Mouse (Mus musculus) embryonic fibroblast, embryonic 13.5 days (primary cell): ENCODE measurements around the gene Tmem26. TPM values are rescaled to one million over a fixed set of nuclear protein-coding genes. Genes with fewer than 3 reads are reported as not detected.

ENCODE experiments used
- H3K27ac ChIP-seq: 2 replicates; pipeline ENCODE4 v1.5.1; 2012; ENCODE audit warnings: low read length, control low read depth, inconsistent platforms; ENCODE audit not compliant: insufficient read depth
- H3K4me1 ChIP-seq: 2 replicates; pipeline ENCODE4 v1.6.1; 2011; ENCODE audit warnings: low read length; ENCODE audit not compliant: control insufficient read depth, insufficient read depth
- H3K4me3 ChIP-seq: 2 replicates; pipeline ENCODE4 v1.5.1; 2011; ENCODE audit warnings: mild to moderate bottlenecking, control low read depth, low read length; ENCODE audit not compliant: insufficient read depth
- CTCF ChIP-seq: IDR thresholded peaks from 2 replicates; pipeline ENCODE4 v1.5.1; 2011; ENCODE audit warnings: mild to moderate bottlenecking, control low read depth, low read length, moderate library complexity, borderline replicate concordance; ENCODE audit not compliant: insufficient read depth
- POLR2A ChIP-seq: IDR thresholded peaks from 2 replicates; pipeline ENCODE4 v1.6.1; 2011; ENCODE audit warnings: low read depth, mild to moderate bottlenecking, control low read depth, low read length, moderate library complexity
- polyA plus RNA-seq: library from polyadenylated mRNA; stranded (reverse); fragments of >200 nt; gene quantifications from 2 replicates; pipeline ENCODE4 v1.2.4, GENCODE M21; 2011; ENCODE audit warnings: low read depth; ENCODE audit not compliant: missing spikeins, insufficient read length

Tmem26 gene
- polyA plus RNA-seq, 1 experiment, result 24.3 TPM

DNA sequence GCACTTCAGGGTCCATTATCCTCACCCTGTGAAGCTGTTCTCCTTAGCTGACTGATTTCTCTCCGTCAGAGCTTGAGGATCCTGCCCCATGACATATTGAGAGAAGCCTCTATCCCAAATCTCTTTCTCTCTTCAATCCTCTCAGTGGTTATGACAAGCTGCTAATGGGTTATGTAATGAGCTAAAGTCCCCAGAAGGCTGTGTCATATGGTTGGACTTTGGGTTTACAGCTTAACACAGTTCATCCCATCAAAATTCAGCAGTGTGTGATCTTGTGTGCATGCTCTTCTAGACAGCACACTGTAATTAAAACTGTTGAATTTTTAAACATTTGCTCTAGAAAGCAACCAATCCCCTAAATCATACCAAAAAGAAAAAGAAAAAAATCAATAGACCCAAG is 82.9 kb downstream of the Tmem26 start:
- TF ChIP-seq POLR2A (no peak), CTCF (no peak)
- Histone ChIP-seq H3K4me1 (no peaks in the 10 kb centered on the region), H3K27ac (no peak overlapping the region), H3K4me3 (no peak overlapping the region)

DNA sequence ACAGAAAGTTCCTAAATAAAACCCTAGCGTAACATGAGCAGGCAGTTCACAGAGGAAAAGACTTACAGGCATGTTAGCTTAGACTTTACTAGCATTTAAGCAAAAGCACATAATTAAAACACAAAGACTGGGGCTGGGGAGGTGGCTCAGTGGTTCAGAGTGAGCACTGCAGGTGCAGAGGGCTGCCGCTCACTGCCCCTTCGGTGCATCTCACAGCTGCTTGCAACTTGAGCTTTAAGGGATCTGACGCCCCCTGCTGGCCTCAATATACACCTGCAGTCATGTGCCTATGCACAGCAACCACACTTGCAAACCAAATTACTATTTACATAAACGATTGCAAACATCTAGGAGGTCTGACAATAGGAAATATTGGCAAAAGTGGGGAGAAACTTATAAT is 87.5 kb downstream of the Tmem26 start:
- Histone ChIP-seq H3K4me1 (no peaks in the 10 kb centered on the region), H3K27ac (no peak overlapping the region), H3K4me3 (no peak overlapping the region)
- TF ChIP-seq POLR2A (no peak), CTCF (no peak)

DNA sequence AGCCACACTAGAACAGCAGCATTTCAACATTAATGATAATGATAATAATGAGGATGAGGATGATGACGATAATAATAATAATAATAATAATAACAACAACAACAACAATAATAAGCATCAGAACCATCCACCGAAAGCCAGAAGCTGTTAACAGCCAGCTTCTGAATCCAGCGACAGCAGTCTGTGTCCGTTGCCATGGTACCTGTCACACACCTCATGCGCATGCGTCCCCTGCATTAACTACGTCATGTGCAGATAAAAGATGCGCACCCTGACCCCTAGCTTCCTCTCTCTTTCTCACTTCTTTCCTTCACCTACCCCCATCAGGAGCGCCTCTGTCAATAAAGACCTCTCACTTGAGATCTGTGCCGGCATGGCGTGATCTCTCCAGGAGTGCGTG is 89.3 kb downstream of the Tmem26 start:
- no peak overlapping the region for H3K4me3 ChIP-seq
- no peak overlapping the region for H3K27ac ChIP-seq
- TF ChIP-seq CTCF, result no peak
- no peak for TF ChIP-seq POLR2A
- H3K4me1 ChIP-seq, result no peaks in the 10 kb centered on the region

DNA sequence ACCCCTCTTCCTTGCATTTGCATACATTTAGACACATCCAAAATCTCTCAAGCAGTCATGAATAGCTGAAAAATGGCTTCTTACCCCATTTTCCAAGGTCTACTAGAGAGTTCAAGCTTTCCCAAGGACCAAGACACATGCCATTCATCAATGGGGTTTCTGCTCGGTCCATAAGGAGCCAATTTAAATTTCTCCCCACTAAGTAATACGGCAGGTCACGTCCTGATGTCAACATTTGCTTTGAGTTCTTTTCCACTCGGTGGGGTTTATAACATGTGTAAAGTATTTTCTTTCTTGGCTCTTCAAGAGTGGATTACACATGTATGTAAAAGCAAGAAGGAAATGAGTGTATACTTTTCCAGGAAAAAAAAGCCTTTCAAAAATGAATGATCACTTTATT is 93.8 kb downstream of the Tmem26 start:
- TF ChIP-seq POLR2A, result no peak
- TF ChIP-seq CTCF, result no peak

DNA sequence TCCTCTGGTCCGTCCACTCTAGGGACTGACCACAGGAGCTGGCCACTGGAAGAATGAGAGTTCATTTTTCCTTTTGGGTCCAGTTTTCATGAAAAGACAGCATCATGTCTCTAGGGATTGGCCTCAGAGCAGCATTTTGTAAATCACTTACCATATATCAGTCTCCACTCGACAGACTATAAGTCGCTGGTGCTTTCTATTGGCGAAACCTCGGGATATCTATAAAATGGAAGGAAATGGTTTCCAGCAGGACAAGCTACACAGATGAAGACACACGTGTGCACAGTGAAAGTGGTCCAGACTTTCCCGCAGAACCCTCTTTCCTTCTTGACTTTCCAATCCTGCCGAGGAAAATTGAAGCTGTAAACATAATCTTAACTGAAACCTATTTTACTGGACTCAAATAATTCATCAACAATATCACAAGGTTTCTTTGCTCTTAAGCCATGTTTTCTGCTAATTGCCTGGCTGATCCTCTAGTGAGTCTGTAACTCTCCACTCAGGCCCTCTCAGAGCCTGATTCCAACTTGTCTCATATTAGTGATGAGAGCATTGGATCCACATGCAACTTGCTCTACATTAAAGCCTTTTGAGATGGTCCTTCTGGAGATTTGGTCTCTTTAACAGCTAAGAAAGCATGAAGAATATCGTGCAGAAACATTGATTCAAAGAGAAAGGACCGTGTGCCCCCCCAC is 94.8 kb downstream of the Tmem26 start:
- Histone ChIP-seq H3K4me3 (no peak overlapping the region), H3K4me1 (no peaks in the 10 kb centered on the region), H3K27ac (no peak overlapping the region)
- TF ChIP-seq CTCF (no peak), POLR2A (no peak)

More for the DNA sequence above, 93.8 kb downstream of the Tmem26 start:
- Histone ChIP-seq H3K4me3 (no peak overlapping the region), H3K27ac (no peak overlapping the region), H3K4me1 (no peaks in the 10 kb centered on the region)

DNA sequence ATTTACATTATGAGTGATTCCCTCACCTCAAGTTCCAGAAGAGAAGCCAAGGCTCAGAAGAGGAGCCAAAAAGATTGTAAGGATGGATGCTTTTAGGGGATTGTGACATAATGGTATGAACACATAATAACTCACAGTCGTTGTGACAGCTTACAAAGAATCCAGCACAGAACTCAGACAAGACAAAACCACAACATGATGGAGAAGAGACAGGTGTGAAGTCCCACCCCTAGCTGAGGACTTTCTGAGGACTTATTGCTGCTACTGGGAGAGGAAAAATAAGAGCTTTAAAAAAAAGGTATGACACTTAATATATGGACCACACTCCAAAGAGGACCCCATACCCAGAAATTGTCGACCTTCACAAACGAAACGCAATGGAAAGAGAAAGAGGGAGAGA is 101.1 kb downstream of the Tmem26 start:
- no peak overlapping the region for H3K4me3 ChIP-seq
- TF ChIP-seq POLR2A (no peak), CTCF (no peak)
- no peak overlapping the region for H3K27ac ChIP-seq
- H3K4me1 ChIP-seq, result no peaks in the 10 kb centered on the region

Other genes with a start within 250 kb of the Tmem26 start
- gene Cabcoco1, start 181.8 kb upstream of the Tmem26 start, polyA plus RNA-seq, result 0.51 TPM in 1 of 2 replicates, not detected in the other